Mouse (Mus musculus) forebrain, embryonic 15.5 days (tissue): Measurements from ENCODE around the gene Olfr172. TPM values are rescaled to one million over a fixed set of nuclear protein-coding genes. Genes with fewer than 3 reads are reported as not detected.

Experiments used
- ATAC-seq: fragments of 200-750 bp; cut with Nextera tagmentation; replicated peaks from 2 replicates; pipeline ENCODE4 v1.8.0; 2017; ENCODE audit warnings: mild to moderate bottlenecking, moderate TSS enrichment, moderate library complexity
- H3K27ac ChIP-seq: fragments of 300-500 bp; sonication (generic); replicated peaks from 2 replicates; pipeline ENCODE4 v1.5.1; 2015; ENCODE audit warnings: mild to moderate bottlenecking, inconsistent platforms
- H3K27me3 ChIP-seq: fragments of 300-500 bp; sonication (generic); 2 replicates; pipeline ENCODE4 v1.6.1; 2015; ENCODE audit warnings: inconsistent platforms
- H3K36me3 ChIP-seq: fragments of 300-500 bp; sonication (generic); 2 replicates; pipeline ENCODE4 v1.6.1; 2015; ENCODE audit warnings: mild to moderate bottlenecking, inconsistent platforms
- H3K4me1 ChIP-seq: fragments of 300-500 bp; sonication (generic); 2 replicates; pipeline ENCODE4 v1.6.1; 2015; ENCODE audit warnings: inconsistent platforms
- H3K4me2 ChIP-seq: fragments of 300-500 bp; sonication (generic); replicated peaks from 2 replicates; pipeline ENCODE4 v1.6.1; 2015; ENCODE audit warnings: mild to moderate bottlenecking, inconsistent platforms
- H3K4me3 ChIP-seq: fragments of 300-500 bp; sonication (generic); 2 replicates; pipeline ENCODE4 v1.5.1; 2015; ENCODE audit warnings: mild to moderate bottlenecking, inconsistent platforms
- H3K9ac ChIP-seq: fragments of 300-500 bp; sonication (generic); replicated peaks from 2 replicates; pipeline ENCODE4 v1.6.1; 2015; ENCODE audit warnings: mild to moderate bottlenecking, inconsistent platforms
- H3K9me3 ChIP-seq: fragments of 300-500 bp; sonication (generic); 2 replicates; pipeline ENCODE4 v1.6.1; 2016; ENCODE audit warnings: inconsistent platforms
- WGBS: fragments of 180-500 bp; shearing (Covaris S2); methylation state at CpG from one replicate; pipeline ENCODE4 v1.1.7; 2015; ENCODE audit warnings: mixed read lengths; 5-methylcytosine and 5-hydroxymethylcytosine counted together
- microRNA-seq: library from miRNA; unstranded; fragments of <30 nt; microRNA quantifications from one replicate; pipeline ENCODE4, GENCODE M21; 2016
- polyA plus RNA-seq: library from polyadenylated mRNA; unstranded; fragments of >200 nt; fragmentation: Nextera tagmentation; extraction: Ambion mirVana; gene quantifications from 2 replicates; pipeline ENCODE4 v1.2.1, GENCODE M21; 2015

Gene Olfr172
- polyA plus RNA-seq, 1 experiment from 2014 or later = not detected

DNA sequence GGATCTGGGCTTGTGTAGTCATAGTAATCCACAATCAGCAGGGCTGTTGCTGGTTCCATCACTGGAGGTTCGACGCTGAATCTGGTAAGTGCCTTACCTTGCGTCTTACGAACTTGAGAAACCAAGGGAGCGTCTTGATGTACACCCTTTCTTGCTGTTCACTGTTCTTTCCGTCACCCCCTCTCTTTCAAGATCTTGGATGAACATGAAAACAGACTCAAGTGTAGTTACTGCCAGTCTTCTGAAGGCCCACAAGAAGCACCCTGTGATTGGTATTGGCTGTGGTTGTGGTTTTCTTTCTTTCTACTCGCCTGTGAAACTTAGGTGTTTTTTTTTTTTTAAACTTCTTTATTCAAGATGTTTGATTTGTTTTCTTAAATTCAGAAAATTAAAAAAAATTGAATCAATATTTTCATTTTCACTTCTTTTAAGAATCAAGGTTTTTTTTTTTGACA lies 44.3 kb downstream of the Olfr172 start, which contains the start of gene Gpr15:
Gpr15 (minus strand) TSS at position 405 of the 455 bp plus-strand sequence.
- Histone ChIP-seq H3K9me3 (no peaks in the 10 kb centered on the region), H3K4me3 (no peak within 1 kb of the TSS), H3K36me3 (no peaks in the 10 kb centered on the region), H3K9ac (no peak within 1 kb of the TSS), H3K27ac (no peak within 1 kb of the TSS), H3K27me3 (no peaks in the 10 kb centered on the region), H3K4me2 (no peak within 1 kb of the TSS), H3K4me1 (no peaks in the 10 kb centered on the region)
- ATAC-seq = no peak
- 94% methylated on average over 7 of the region's 7 CpGs for WGBS

DNA sequence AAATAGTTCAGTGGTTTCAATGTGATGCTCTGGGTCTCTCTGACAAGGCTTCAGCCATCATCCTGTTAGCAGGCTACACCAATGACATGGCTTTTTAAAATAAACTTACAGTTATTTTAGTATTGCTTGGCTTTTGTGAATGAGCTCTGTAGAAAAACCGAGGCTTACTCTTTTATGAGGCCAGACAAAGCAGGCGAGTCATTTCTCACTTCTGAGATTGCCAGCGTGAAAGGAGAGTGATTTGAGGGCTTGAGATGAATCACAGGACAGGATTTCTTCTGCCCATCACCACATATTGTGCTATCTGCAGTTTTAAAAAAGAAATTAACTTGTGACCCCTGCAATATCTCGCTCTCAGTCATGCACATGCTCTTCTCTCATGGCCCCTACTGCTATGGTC lies 48.0 kb downstream of the Olfr172 start:
- no peaks in the 10 kb centered on the region for H3K4me1 ChIP-seq
- no peak for ATAC-seq
- WGBS = 70% methylated on average over 4 of the region's 4 CpGs

DNA sequence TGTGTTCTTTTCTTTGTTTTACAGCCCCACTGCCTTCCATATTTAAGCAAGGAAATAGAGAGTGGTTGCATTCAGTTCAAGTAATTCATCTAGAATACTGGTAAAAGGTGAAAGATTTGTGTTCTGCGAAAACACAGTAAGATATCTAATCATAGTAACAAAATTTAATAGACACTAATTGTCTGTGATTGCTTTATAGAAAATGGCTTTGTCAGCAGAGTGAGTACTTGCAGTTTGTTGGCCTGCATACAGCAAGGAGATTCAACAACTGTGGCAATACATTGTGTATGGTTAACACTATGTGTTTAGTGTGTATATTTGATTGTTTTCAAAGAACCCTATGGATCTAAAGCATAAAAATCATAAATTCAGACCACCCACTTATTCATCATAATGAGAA lies 49.8 kb downstream of the Olfr172 start:
- no peaks in the 10 kb centered on the region for H3K36me3 ChIP-seq
- no peak overlapping the region for H3K4me2 ChIP-seq
- no peak overlapping the region for H3K9ac ChIP-seq
- ATAC-seq = no peak
- H3K27me3 ChIP-seq = no peaks in the 10 kb centered on the region
- H3K27ac ChIP-seq = no peak overlapping the region
- no peaks in the 10 kb centered on the region for H3K9me3 ChIP-seq
- no peaks in the 10 kb centered on the region for H3K4me1 ChIP-seq
- 94% methylated on average over 1 of the region's 1 CpGs for WGBS
- no peak overlapping the region for H3K4me3 ChIP-seq

More for the DNA sequence above, 48.0 kb downstream of the Olfr172 start:
- Histone ChIP-seq H3K4me3 (no peak overlapping the region), H3K4me2 (no peak overlapping the region), H3K9me3 (no peaks in the 10 kb centered on the region), H3K27ac (no peak overlapping the region), H3K36me3 (no peaks in the 10 kb centered on the region), H3K27me3 (no peaks in the 10 kb centered on the region), H3K9ac (no peak overlapping the region)

DNA sequence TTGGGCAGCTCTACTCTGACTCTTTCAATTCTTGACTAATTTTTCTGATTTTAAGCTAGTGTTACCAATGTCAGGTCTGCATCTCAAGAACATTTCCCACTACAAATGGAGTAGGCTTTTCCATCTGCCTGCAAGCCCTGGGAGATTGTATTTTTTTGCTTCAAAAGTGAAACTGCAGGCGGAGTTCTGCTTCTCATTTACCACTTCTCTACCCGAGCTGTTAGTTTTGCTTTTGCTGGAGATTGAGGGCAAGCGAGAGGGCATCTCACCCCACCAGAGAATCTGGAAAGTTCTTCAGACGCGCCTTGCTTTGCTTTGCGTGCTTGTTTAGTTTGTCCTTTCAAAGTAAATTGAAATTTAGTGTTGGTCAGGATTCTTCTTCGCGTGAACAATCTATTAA lies 50.8 kb downstream of the Olfr172 start:
- 87% methylated on average over 8 of the region's 8 CpGs for WGBS
- H3K9ac ChIP-seq = no peak overlapping the region
- no peaks in the 10 kb centered on the region for H3K36me3 ChIP-seq
- H3K27me3 ChIP-seq = no peaks in the 10 kb centered on the region
- H3K4me1 ChIP-seq = no peaks in the 10 kb centered on the region
- no peak for ATAC-seq
- H3K4me2 ChIP-seq = no peak overlapping the region
- H3K27ac ChIP-seq = no peak overlapping the region
- no peaks in the 10 kb centered on the region for H3K9me3 ChIP-seq
- no peak overlapping the region for H3K4me3 ChIP-seq

Small RNAs within 50 kb of the gene (microRNA-seq; reads per million reads assigned to microRNA genes)
- not detected for gene Gm27564

Other genes starting within 250 kb of the Olfr172 start
- 4.3 and 6.8 TPM in 2 replicates for gene St3gal6, start 238.9 kb downstream of the Olfr172 start, polyA plus RNA-seq
- not detected in 2 replicates for gene Gm813, start 146.2 kb downstream of the Olfr172 start, polyA plus RNA-seq
- not detected in 2 replicates for gene E330017A01Rik, start 124.4 kb downstream of the Olfr172 start, polyA plus RNA-seq
- 12.2 and 13.1 TPM in 2 replicates for gene Cpox, start 92.9 kb downstream of the Olfr172 start, polyA plus RNA-seq
- 0.23 TPM in 1 of 2 replicates, not detected in the other for gene Gpr15, start 44.1 kb downstream of the Olfr172 start, polyA plus RNA-seq
- 109 and 112 TPM in 2 replicates for gene Cldnd1, start 35.3 kb downstream of the Olfr172 start, polyA plus RNA-seq
- gene Olfr173, start 37.1 kb upstream of the Olfr172 start, polyA plus RNA-seq = not detected in 2 replicates
- gene Olfr175-ps1, start 63.6 kb upstream of the Olfr172 start, polyA plus RNA-seq = not detected in 2 replicates
- gene Olfr177, start 111.6 kb upstream of the Olfr172 start, polyA plus RNA-seq = not detected in 2 replicates
- gene Olfr178, start 128.9 kb upstream of the Olfr172 start, polyA plus RNA-seq = not detected in 2 replicates
- gene Olfr181, start 165.6 kb upstream of the Olfr172 start, polyA plus RNA-seq = not detected in 2 replicates
- gene Olfr180, start 166.2 kb upstream of the Olfr172 start, polyA plus RNA-seq = not detected in 2 replicates
- gene Olfr183, start 232.2 kb upstream of the Olfr172 start, polyA plus RNA-seq = not detected in 2 replicates